Mouse (Mus musculus) CH12.LX (cell line): ENCODE data around the gene Krtdap. TPM values are rescaled to one million over a fixed set of nuclear protein-coding genes. Genes with fewer than 3 reads are reported as not detected.

Experiments used
- DNase-seq: peaks from one replicate; pipeline ENCODE4 v3.0.0-alpha.2; 2013; ENCODE audit errors: extremely low read depth
- H3K27ac ChIP-seq: 2 replicates; pipeline ENCODE4 v1.5.1; 2012; ENCODE audit warnings: low read depth, mild to moderate bottlenecking, control low read depth, moderate library complexity; ENCODE audit not compliant: insufficient read depth
- H3K27me3 ChIP-seq: replicated peaks from 2 replicates; pipeline ENCODE3; 2012; ENCODE audit warnings: inconsistent platforms
- H3K36me3 ChIP-seq, 2 experiments: replicated peaks in 1 of 2; 2 replicates each; pipeline versions ENCODE3 to v1.6.1; 2012; ENCODE audit warnings: inconsistent platforms in 1 of 2, low read length in 1 of 2, mild to moderate bottlenecking in 1 of 2, mixed read lengths in 1 of 2, moderate library complexity in 1 of 2; ENCODE audit not compliant: control insufficient read depth in 1 of 2, insufficient read depth in 1 of 2
- H3K4me1 ChIP-seq, 2 experiments: 2 replicates each; pipeline ENCODE4 v1.6.1; 2012; ENCODE audit warnings: inconsistent platforms in 1 of 2, moderate library complexity in 1 of 2; ENCODE audit not compliant: insufficient read depth in 2 of 2, control insufficient read depth in 1 of 2
- H3K4me2 ChIP-seq: 2 replicates; pipeline ENCODE4 v1.6.1; 2012; ENCODE audit warnings: low read depth, mild to moderate bottlenecking, control low read depth; ENCODE audit not compliant: poor library complexity, insufficient read depth, severe bottlenecking
- H3K4me3 ChIP-seq, 3 experiments: fragments of 150-350 bp in 1 of 3; sonication (generic) in 1 of 3; replicated peaks in 1 of 3; 2 replicates each; pipeline versions ENCODE3 to v1.5.1; 2011 to 2012; ENCODE audit warnings: low read depth in 2 of 3, low read length in 2 of 3, mild to moderate bottlenecking in 2 of 3, moderate library complexity in 2 of 3, control low read depth in 1 of 3, improper control_type of control experiment in 1 of 3, inconsistent platforms in 1 of 3, mixed read lengths in 1 of 3; ENCODE audit not compliant: poor library complexity in 1 of 3
- H3K79me2 ChIP-seq: replicated peaks from 2 replicates; pipeline ENCODE4 v1.6.1; 2012; ENCODE audit warnings: mild to moderate bottlenecking, moderate library complexity; ENCODE audit not compliant: control insufficient read depth, poor library complexity, insufficient read depth, severe bottlenecking; ENCODE audit errors: extremely low read depth
- H3K9ac ChIP-seq: 2 replicates; pipeline ENCODE4 v1.6.1; 2012; ENCODE audit warnings: low read depth, mild to moderate bottlenecking, control low read depth, moderate library complexity; ENCODE audit not compliant: insufficient read depth
- H3K9me3 ChIP-seq: replicated peaks from 2 replicates; pipeline ENCODE3; 2012; ENCODE audit warnings: low read length, inconsistent platforms, mixed read lengths
- BHLHE40 ChIP-seq: IDR thresholded peaks from 2 replicates; pipeline ENCODE4 v1.6.1; 2011; ENCODE audit warnings: mild to moderate bottlenecking, low read depth, low read length, improper control_type of control experiment
- E2F4 ChIP-seq: IDR thresholded peaks from 2 replicates; pipeline ENCODE4 v1.6.1; 2011; ENCODE audit warnings: low read depth, low read length, improper control_type of control experiment; ENCODE audit not compliant: insufficient replicate concordance
- ELF1 ChIP-seq: IDR thresholded peaks from 2 replicates; pipeline ENCODE4 v1.6.1; 2014; ENCODE audit warnings: low read depth, mild to moderate bottlenecking, inconsistent platforms, low read length, improper control_type of control experiment
- GABPA ChIP-seq: IDR thresholded peaks from 2 replicates; pipeline ENCODE4 v1.6.1; 2012; ENCODE audit warnings: low read depth, low read length, improper control_type of control experiment, inconsistent platforms; ENCODE audit not compliant: insufficient replicate concordance
- IRF4 ChIP-seq: IDR thresholded peaks from 2 replicates; pipeline ENCODE4 v1.6.1; 2014; ENCODE audit warnings: low read depth, mild to moderate bottlenecking, inconsistent platforms, low read length, improper control_type of control experiment
- JUN ChIP-seq: IDR thresholded peaks from 2 replicates; pipeline ENCODE4 v1.6.1; 2011; ENCODE audit warnings: low read depth, mild to moderate bottlenecking, low read length, improper control_type of control experiment, moderate library complexity; ENCODE audit not compliant: insufficient read depth
- MAX ChIP-seq: IDR thresholded peaks from 2 replicates; pipeline ENCODE4 v1.6.1; 2011; ENCODE audit warnings: low read length, improper control_type of control experiment
- MEF2A ChIP-seq: IDR thresholded peaks from 2 replicates; pipeline ENCODE4 v1.6.1; 2014; ENCODE audit warnings: low read depth, mild to moderate bottlenecking, inconsistent platforms, low read length, improper control_type of control experiment, borderline replicate concordance
- MYC ChIP-seq: IDR thresholded peaks from 2 replicates; pipeline ENCODE4 v1.6.1; 2011; ENCODE audit warnings: low read depth, mild to moderate bottlenecking, improper control_type of control experiment, low read length
- NELFE ChIP-seq: IDR thresholded peaks from 2 replicates; pipeline ENCODE4 v1.6.1; 2011; ENCODE audit warnings: low read depth, low read length, improper control_type of control experiment
- NRF1 ChIP-seq: IDR thresholded peaks from 2 replicates; pipeline ENCODE4 v1.6.1; 2014; ENCODE audit warnings: low read depth, mild to moderate bottlenecking, inconsistent platforms, low read length, improper control_type of control experiment, moderate library complexity
- RAD21 ChIP-seq: IDR thresholded peaks from 2 replicates; pipeline ENCODE4 v1.6.1; 2011; ENCODE audit warnings: low read depth, mild to moderate bottlenecking, low read length, improper control_type of control experiment, moderate library complexity
- RCOR1 ChIP-seq: conservative IDR thresholded peaks from 2 replicates; pipeline ENCODE4 v1.6.1; 2012; ENCODE audit warnings: low read depth, mild to moderate bottlenecking, inconsistent platforms, low read length, improper control_type of control experiment
- SIN3A ChIP-seq: IDR thresholded peaks from 2 replicates; pipeline ENCODE4 v1.6.1; 2012; ENCODE audit warnings: low read length, improper control_type of control experiment, inconsistent platforms
- SMC3 ChIP-seq: IDR thresholded peaks from 2 replicates; pipeline ENCODE4 v1.6.1; 2011; ENCODE audit warnings: low read depth, low read length, improper control_type of control experiment
- TBP ChIP-seq: conservative IDR thresholded peaks from 2 replicates; pipeline ENCODE4 v1.6.1; 2011; ENCODE audit warnings: low read depth, low read length, improper control_type of control experiment
- TCF12 ChIP-seq: IDR thresholded peaks from 2 replicates; pipeline ENCODE4 v1.6.1; 2014; ENCODE audit warnings: low read depth, mild to moderate bottlenecking, inconsistent platforms, low read length, improper control_type of control experiment
- USF1 ChIP-seq: IDR thresholded peaks from 2 replicates; pipeline ENCODE4 v1.6.1; 2014; ENCODE audit warnings: low read depth, mild to moderate bottlenecking, inconsistent platforms, low read length, improper control_type of control experiment
- ZNF384 ChIP-seq: IDR thresholded peaks from 2 replicates; pipeline ENCODE4 v1.6.1; 2012; ENCODE audit warnings: low read depth, low read length, improper control_type of control experiment, inconsistent platforms
- dilution Hi-C: fragments of 300-500 bp; cut with MboI; formaldehyde crosslinking; loops from 2 replicates; pipeline ENCODE4 v1.14.3; 2020; ENCODE audit warnings: low sequenced_read_pairs; ENCODE audit not compliant: extremely low pct_unique_long_range_greater_than_20kb, extremely low pct_ligation_motif_present
- in situ Hi-C: fragments of 300-500 bp; cut with MboI; formaldehyde crosslinking; loops from 3 replicates; pipeline ENCODE4 v1.14.3; 2019; ENCODE audit warnings: low sequenced_read_pairs, low pct_ligation_motif_present, low pct_unique_long_range_greater_than_20kb, mixed read lengths
- polyA plus RNA-seq: library from polyadenylated mRNA; unstranded; fragments of >175 nt; gene quantifications from 2 replicates; pipeline ENCODE4 v1.2.1, GENCODE M21; 2012; ENCODE audit warnings: low read depth; ENCODE audit not compliant: insufficient read length
- total RNA-seq, 2 experiments: library from RNA; depleted of rRNA; stranded (reverse); fragments of 300-350 nt in 1 of 2; fragments of >200 nt in 1 of 2; gene quantifications; 2 replicates each; pipeline ENCODE4 v1.2.3; 2012 to 2014

Gene Krtdap
- total and polyA plus RNA-seq, 3 experiments: not detected

GRCm38 (mm10) chr7:30761769-30762352, 25.8 kb upstream of the Krtdap start:
- no peaks in the 10 kb centered on the region for H3K9me3 ChIP-seq
- in situ Hi-C loops: no loop called here
- peaks cover 0 to under 1% of the 10 kb centered on the region in 2 experiments for H3K36me3 ChIP-seq
- H3K79me2 ChIP-seq: no peaks in the 10 kb centered on the region
- peak; percentile 28 for DNase-seq
- H3K27ac ChIP-seq: no peak overlapping the region
- no peak overlapping the region for H3K4me2 ChIP-seq
- no peak for TF ChIP-seq NRF1
- no peak for TF ChIP-seq GABPA
- no peak for TF ChIP-seq IRF4
- no peak for TF ChIP-seq E2F4
- TF ChIP-seq MYC: no peak
- no peak for TF ChIP-seq NELFE
- peak; percentile 68 for TF ChIP-seq ELF1
- no peak for TF ChIP-seq SMC3
- TF ChIP-seq MEF2A: peak; percentile 39; the same call in 1 of the 2 replicates
- no peak for TF ChIP-seq TBP
- TF ChIP-seq, all 38 proteins: peak for 2
- Histone ChIP-seq H3K4me3 (no peak overlapping the region), H3K4me1 (peaks cover 4 to 28% of the 10 kb centered on the region in 2 experiments; a peak in 3 of 4 replicates), H3K9ac (no peak overlapping the region), H3K27me3 (peaks cover 2% of the 10 kb centered on the region)
- dilution Hi-C loops: no loop called here

- no peak for TF ChIP-seq GABPA
- no peak for TF ChIP-seq E2F4
- TF ChIP-seq BHLHE40: no peak
- no peak for TF ChIP-seq RCOR1
- no peak for DNase-seq
- Histone ChIP-seq H3K4me2 (no peak within 1 kb of the TSS), H3K79me2 (no peaks in the 10 kb centered on the region), H3K9ac (no peak within 1 kb of the TSS), H3K27ac (no peak within 1 kb of the TSS), H3K4me1 (peaks cover 4 to 30% of the 10 kb centered on the region in 2 experiments; a peak in 3 of 4 replicates), H3K27me3 (peaks cover 2% of the 10 kb centered on the region), H3K36me3 (no peaks in the 10 kb centered on the region), H3K9me3 (no peaks in the 10 kb centered on the region), H3K4me3 (no peak within 1 kb of the TSS)
- dilution Hi-C loops: no loop called here
- in situ Hi-C loops: no loop called here
Observed at GRCm38 (mm10) chr7:30763456-30763855, 24.2 kb upstream of the Krtdap start, which contains the start of gene Dmkn. Gene Dmkn (plus strand): TSS chr7:30763756.

- TF ChIP-seq TBP: no peak
- TF ChIP-seq E2F4: no peak
- no peak for TF ChIP-seq SMC3
- no peak for TF ChIP-seq USF1
- TF ChIP-seq RAD21: no peak
- no peak for TF ChIP-seq ZNF384
- TF ChIP-seq IRF4: no peak
- no peak for TF ChIP-seq MAX
- TF ChIP-seq SIN3A: no peak
- no peak for TF ChIP-seq JUN
- no peak for TF ChIP-seq TCF12
- H3K9ac ChIP-seq: no peak overlapping the region
- H3K79me2 ChIP-seq: no peaks in the 10 kb centered on the region
- in situ Hi-C loops (no loop called here), dilution Hi-C loops (no loop called here)
- H3K27ac ChIP-seq: no peak overlapping the region
- H3K4me3 ChIP-seq: no peak overlapping the region
- no peak overlapping the region for H3K4me2 ChIP-seq
- H3K27me3 ChIP-seq: peaks cover 2% of the 10 kb centered on the region
- H3K36me3 ChIP-seq: no peaks in the 10 kb centered on the region
- peaks cover 4 to 36% of the 10 kb centered on the region in 2 experiments; a peak in 3 of 4 replicates for H3K4me1 ChIP-seq
- DNase-seq: no peak
- no peaks in the 10 kb centered on the region for H3K9me3 ChIP-seq
Observed at GRCm38 (mm10) chr7:30765173-30765572, 22.5 kb upstream of the Krtdap start.
